Mouse (Mus musculus) liver, embryonic 14.5 days (tissue): ENCODE results near the gene Hist1h2bg. TPM values are rescaled to one million over a fixed set of nuclear protein-coding genes. Genes with fewer than 3 reads are reported as not detected.
"Not testable (repeated sequence)": the region's sequence is repeated elsewhere in the genome, so short reads cannot be mapped to it uniquely, and the experiment has no call there.

Source experiments
- ATAC-seq: fragments of 200-750 bp; cut with Nextera tagmentation; 2 replicates; pipeline ENCODE4 v1.8.0; 2017; ENCODE audit warnings: moderate number of reproducible peaks, mild to moderate bottlenecking, moderate library complexity; ENCODE audit not compliant: insufficient read depth
- DNase-seq, 3 experiments: peaks; one replicate each; pipeline ENCODE4 v3.0.0-alpha.2; 2012 to 2013; ENCODE audit warnings: low read depth in 3 of 3, low spot score in 3 of 3
- H3K27ac ChIP-seq: fragments of 300-500 bp; sonication (generic); 2 replicates; pipeline ENCODE4 v1.5.1; 2014; ENCODE audit warnings: moderate library complexity, mild to moderate bottlenecking, control low read depth, inconsistent platforms
- H3K27me3 ChIP-seq: fragments of 300-500 bp; sonication (generic); 2 replicates; pipeline ENCODE4 v1.6.1; 2014; ENCODE audit warnings: mild to moderate bottlenecking, low read length, moderate library complexity; ENCODE audit not compliant: control insufficient read depth, insufficient read depth
- H3K36me3 ChIP-seq: fragments of 300-500 bp; sonication (generic); replicated peaks from 2 replicates; pipeline ENCODE4 v1.6.1; 2014; ENCODE audit warnings: low read depth; ENCODE audit not compliant: control insufficient read depth, insufficient read depth
- H3K4me1 ChIP-seq, 2 experiments: fragments of 200-500 bp in 1 of 2; fragments of 300-500 bp in 1 of 2; sonication (generic) in 1 of 2; replicated peaks; 2 replicates each; pipeline ENCODE4 v1.6.1; 2012 to 2014; ENCODE audit warnings: antibody characterized with exemption in 1 of 2, inconsistent platforms in 1 of 2, low read length in 1 of 2; ENCODE audit not compliant: control insufficient read depth in 2 of 2, insufficient read depth in 2 of 2
- H3K4me2 ChIP-seq: fragments of 300-500 bp; sonication (generic); 2 replicates; pipeline ENCODE4 v1.6.1; 2014; ENCODE audit warnings: low read depth, mild to moderate bottlenecking, control low read depth, moderate library complexity
- H3K4me3 ChIP-seq, 2 experiments: fragments of 200-500 bp in 1 of 2; fragments of 300-500 bp in 1 of 2; sonication (generic) in 1 of 2; 2 replicates each; pipeline ENCODE4 v1.5.1; 2012 to 2014; ENCODE audit warnings: low read depth in 2 of 2, low read length in 2 of 2, mild to moderate bottlenecking in 2 of 2, control low read depth in 1 of 2, inconsistent platforms in 1 of 2, moderate library complexity in 1 of 2; ENCODE audit not compliant: insufficient read depth in 1 of 2
- H3K9ac ChIP-seq: fragments of 300-500 bp; sonication (generic); replicated peaks from 2 replicates; pipeline ENCODE4 v1.6.1; 2014; ENCODE audit warnings: mild to moderate bottlenecking, control low read depth, moderate library complexity
- H3K9me3 ChIP-seq: fragments of 300-500 bp; sonication (generic); 2 replicates; pipeline ENCODE4 v1.6.1; 2016; ENCODE audit warnings: low read length, mixed read lengths; ENCODE audit not compliant: control insufficient read depth
- CTCF ChIP-seq: IDR thresholded peaks from 2 replicates; pipeline ENCODE4 v1.5.1; 2016; ENCODE audit warnings: antibody characterized with exemption, low read depth, control low read depth
- EP300 ChIP-seq: IDR thresholded peaks from 2 replicates; pipeline ENCODE4 v1.6.1; 2016; ENCODE audit warnings: antibody characterized with exemption, low read depth
- WGBS: fragments of 180-500 bp; shearing (Covaris S2); extraction: QIAGEN DNeasy Blood & Tissue Kit; methylation state at CpG from one replicate; pipeline ENCODE4 v1.1.7; 2014; ENCODE audit not compliant: insufficient replicate concordance; 5-methylcytosine and 5-hydroxymethylcytosine counted together
- polyA plus RNA-seq, 2 experiments: library from polyadenylated mRNA; depleted of rRNA in 1 of 2; stranded (reverse) in 1 of 2; unstranded in 1 of 2; fragments of >200 nt; fragmentation: Nextera tagmentation in 1 of 2; extraction: Ambion mirVana in 1 of 2; gene quantifications; 2 replicates each; pipeline versions ENCODE4 v1.2.1 to v1.2.3; 2012 to 2014

The Hist1h2bg gene
- polyA plus RNA-seq, 2 experiments, result 6.9 to 42.1 TPM

DNA sequence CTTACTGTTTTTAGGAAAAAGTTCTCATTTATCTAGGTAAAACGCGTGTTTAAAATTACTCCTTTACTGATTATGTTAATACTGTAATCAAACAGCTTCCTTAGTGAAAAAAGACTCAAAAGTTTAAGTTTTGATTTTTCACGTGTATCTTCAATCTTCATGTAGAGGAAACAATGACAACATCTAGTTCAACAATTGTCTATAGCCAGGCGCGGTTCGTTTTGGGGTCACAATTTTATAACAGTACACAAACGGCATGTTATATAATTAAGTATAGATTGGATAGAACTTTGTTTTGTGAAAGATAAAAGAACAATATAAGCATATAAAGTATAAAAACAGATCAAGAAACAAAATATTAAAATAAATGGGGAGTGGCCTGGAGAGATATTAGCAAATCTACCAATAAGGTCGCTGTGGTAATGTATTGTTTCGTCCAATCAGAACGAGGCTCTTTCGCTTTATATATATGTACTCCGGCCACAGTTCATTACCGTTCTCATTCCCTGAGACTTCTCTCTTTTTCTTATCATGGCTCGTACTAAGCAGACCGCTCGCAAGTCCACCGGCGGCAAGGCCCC is 4.2 kb downstream of the Hist1h2bg start, which contains the start of gene Hist1h3d:
Hist1h3d (plus strand) TSS at position 493 of the 581 bp plus-strand sequence.
- H3K4me3 ChIP-seq, result peak within 1 kb of the TSS; percentile 65 to 69
- no peaks in the 10 kb centered on the region for H3K9me3 ChIP-seq
- peaks cover 12 to 14% of the 10 kb centered on the region in 2 experiments; a peak in 3 of 4 replicates for H3K4me1 ChIP-seq
- peak; percentile 26 for ATAC-seq
- H3K36me3 ChIP-seq, result no peaks in the 10 kb centered on the region
- peak; percentile 89 to 91 (median 91) for DNase-seq
- TF ChIP-seq CTCF (no peak), EP300 (peak; percentile 68)
- WGBS, result under 1% methylated on average over 18 of the region's 18 CpGs
- peak within 1 kb of the TSS; percentile 98 for H3K27ac ChIP-seq
- H3K27me3 ChIP-seq, result no peaks in the 10 kb centered on the region
- peak within 1 kb of the TSS; percentile 99 for H3K9ac ChIP-seq
- H3K4me2 ChIP-seq, result peak within 1 kb of the TSS; percentile 96

DNA sequence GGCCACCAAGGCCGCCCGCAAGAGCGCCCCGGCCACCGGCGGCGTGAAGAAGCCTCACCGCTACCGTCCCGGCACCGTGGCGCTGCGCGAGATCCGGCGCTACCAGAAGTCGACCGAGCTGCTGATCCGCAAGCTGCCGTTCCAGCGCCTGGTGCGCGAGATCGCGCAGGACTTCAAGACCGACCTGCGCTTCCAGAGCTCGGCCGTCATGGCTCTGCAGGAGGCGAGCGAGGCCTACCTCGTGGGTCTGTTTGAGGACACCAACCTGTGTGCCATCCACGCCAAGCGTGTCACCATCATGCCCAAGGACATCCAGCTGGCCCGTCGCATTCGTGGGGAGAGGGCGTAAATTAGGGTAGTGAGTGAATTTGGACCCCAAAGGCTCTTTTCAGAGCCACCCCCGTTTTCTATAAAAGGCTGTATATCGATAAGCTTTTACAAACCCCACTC is 4.7 kb downstream of the Hist1h2bg start:
- Histone ChIP-seq H3K9ac (peak overlapping the region; percentile 99), H3K4me3 (peak overlapping the region; percentile 65 to 69), H3K4me1 (peaks cover 14 to 17% of the 10 kb centered on the region in 2 experiments; a peak in 3 of 4 replicates), H3K27ac (peak overlapping the region; percentile 98), H3K4me2 (peak overlapping the region; percentile 96)
- not testable (repeated sequence) for DNase-seq, H3K9me3 ChIP-seq, H3K27me3 ChIP-seq, H3K36me3 ChIP-seq, ATAC-seq
- WGBS, result 0% methylated on average over 15 of the region's 40 CpGs

DNA sequence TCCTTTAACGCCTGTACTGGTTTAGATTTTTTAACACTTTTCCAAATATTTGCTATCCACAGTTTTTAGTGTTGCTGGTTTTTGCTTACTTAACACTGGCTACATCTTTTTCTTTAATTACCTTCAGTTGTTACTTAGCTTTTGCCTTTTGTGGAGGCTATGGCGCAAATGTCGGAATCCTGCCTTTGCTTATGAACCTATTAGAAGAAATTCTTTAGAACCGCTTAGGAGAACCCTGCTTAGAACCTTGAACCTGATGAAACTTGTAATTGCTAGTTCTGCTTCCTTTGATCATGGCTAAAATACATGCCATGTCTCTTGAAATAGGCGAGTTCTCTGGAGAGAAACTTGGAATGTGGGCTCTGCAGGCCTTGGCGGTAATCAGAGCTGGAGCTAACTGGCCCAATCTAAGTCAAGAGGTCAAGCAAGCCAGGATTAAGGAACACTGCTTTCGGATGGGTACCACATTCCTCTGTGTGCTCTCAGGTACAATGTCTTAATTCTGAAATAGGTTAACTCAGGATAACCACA is 5.2 kb downstream of the Hist1h2bg start:
- Histone ChIP-seq H3K27ac (peak overlapping the region; percentile 98), H3K27me3 (no peaks in the 10 kb centered on the region), H3K4me1 (peaks cover 18% of the 10 kb centered on the region in 2 experiments), H3K4me2 (peak overlapping the region; percentile 96), H3K36me3 (no peaks in the 10 kb centered on the region), H3K9me3 (no peaks in the 10 kb centered on the region), H3K9ac (peak overlapping the region; percentile 99), H3K4me3 (peak overlapping the region; percentile 65 to 69)
- DNase-seq, result no peak
- no peak for ATAC-seq
- 4% methylated on average over 7 of the region's 7 CpGs for WGBS
- TF ChIP-seq CTCF (no peak), EP300 (no peak; the same call in 1 of the 2 replicates)

- Histone ChIP-seq H3K9ac (peak overlapping the region; percentile 99), H3K27me3 (no peaks in the 10 kb centered on the region), H3K27ac (peak overlapping the region; percentile 98), H3K4me1 (peaks cover 18 to 21% of the 10 kb centered on the region in 2 experiments), H3K9me3 (no peaks in the 10 kb centered on the region), H3K4me3 (peak overlapping the region; percentile 65 to 69), H3K36me3 (no peaks in the 10 kb centered on the region), H3K4me2 (peak overlapping the region; percentile 96)
- DNase-seq (no peak), ATAC-seq (no peak)
- 35% methylated on average over 6 of the region's 6 CpGs for WGBS
- TF ChIP-seq CTCF, result no peak
- TF ChIP-seq EP300, result no peak
These were observed 5.9 kb downstream of the Hist1h2bg start for GRCm38 (mm10) chr13:23576906-23577639.

GRCm38 (mm10) chr13:23577835-23578234 is 6.6 kb downstream of the Hist1h2bg start:
- peaks cover 22 to 23% of the 10 kb centered on the region in 2 experiments for H3K4me1 ChIP-seq
- WGBS, result 81% methylated on average over 1 of the region's 1 CpGs
- TF ChIP-seq EP300, result no peak
- no peak for TF ChIP-seq CTCF
- ATAC-seq, result no peak
- H3K36me3 ChIP-seq, result no peaks in the 10 kb centered on the region
- no peak for DNase-seq
- no peaks in the 10 kb centered on the region for H3K27me3 ChIP-seq
- H3K27ac ChIP-seq, result peak overlapping the region; percentile 98
- peak overlapping the region in 1 of 2 experiments; percentile 8; a peak in 2 of 4 replicates for H3K4me3 ChIP-seq
- peak overlapping the region; percentile 96 for H3K4me2 ChIP-seq
- no peaks in the 10 kb centered on the region for H3K9me3 ChIP-seq
- H3K9ac ChIP-seq, result peak overlapping the region; percentile 57
